Mouse (Mus musculus): ENCODE results near the gene Gpr132.

The Gpr132 gene

GRCm38 (mm10) chr12:112877073-112877576 is 9.1 kb upstream of the Gpr132 start:
- no peak for DNase-seq (ENCODE audit: low read depth, low spot score)

DNA sequence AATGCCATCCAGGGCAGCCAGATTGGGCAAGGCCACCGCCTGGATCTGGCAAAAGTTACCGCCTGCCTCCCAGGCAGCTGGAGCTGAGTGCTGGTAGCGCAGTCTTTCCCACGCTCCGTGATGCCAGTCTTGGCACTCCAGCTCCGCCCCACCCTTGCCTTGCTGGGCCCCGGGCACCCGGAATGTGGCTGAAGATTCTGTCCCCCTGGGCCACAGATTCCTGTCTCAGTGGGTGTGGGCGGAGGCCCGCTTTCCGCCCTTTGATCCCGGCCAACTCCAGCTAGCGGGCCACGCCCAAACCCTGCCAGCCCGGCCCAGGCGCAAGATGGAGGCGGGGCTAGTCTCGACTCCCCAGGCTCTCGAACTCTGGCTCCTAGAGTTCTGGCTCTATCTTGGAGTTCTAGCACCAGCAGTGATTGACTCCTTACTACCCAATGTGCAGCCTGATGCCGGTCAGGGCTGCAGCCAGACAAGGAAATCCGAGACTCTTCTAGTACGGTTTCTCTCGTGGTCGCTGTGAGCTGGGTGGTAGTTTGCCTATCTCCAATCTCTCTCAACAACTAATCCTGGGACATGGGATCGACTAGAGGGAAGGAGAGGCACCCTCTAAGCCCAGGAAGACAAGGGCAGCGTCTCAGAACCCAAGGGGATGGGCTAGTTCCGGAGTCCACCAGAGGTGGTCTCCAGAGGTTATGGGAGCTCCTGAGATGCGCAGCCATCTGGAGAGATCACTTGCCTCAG is 8.5 kb upstream of the Gpr132 start:
- peak; percentile 21 for DNase-seq (ENCODE audit: low read depth, low spot score)

DNA sequence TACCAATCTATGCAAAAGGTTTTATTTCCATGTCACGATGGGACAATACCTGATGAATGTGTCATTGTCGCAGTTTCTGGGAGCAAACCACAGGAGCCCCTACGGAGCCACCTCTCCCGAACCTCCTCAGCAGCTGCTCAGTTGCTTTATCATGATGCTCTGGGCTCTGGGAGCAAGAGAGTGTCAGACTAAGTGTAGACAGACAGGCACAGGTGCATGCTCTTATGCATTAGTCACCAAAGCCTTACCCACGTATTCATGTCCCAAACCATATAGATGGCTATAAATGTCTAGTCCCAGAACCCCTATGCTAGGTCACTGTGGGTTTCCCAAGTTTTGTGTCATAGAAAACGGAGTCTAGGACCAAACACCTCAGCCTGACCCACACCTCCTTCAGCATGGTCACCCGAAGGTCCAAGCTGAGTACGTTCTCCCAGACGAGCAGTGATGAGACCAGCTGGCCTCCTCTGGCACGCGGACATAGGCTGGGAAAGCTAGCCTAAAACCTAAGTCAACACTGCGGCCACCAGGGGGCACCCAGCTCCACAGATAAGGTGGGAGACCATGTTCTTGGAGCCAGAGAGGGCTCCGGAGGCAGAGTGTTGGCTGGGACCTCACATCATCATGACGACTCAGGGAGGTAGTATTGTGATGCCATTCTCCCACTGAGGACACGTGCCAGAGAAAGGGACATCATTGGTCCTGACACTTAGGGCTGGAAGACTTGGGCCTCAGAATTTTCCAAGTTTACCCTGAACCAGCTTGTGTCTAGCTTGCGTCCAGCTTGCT is 7.4 kb upstream of the Gpr132 start:
- DNase-seq (ENCODE audit: low read depth, low spot score): peak; percentile 25

DNA sequence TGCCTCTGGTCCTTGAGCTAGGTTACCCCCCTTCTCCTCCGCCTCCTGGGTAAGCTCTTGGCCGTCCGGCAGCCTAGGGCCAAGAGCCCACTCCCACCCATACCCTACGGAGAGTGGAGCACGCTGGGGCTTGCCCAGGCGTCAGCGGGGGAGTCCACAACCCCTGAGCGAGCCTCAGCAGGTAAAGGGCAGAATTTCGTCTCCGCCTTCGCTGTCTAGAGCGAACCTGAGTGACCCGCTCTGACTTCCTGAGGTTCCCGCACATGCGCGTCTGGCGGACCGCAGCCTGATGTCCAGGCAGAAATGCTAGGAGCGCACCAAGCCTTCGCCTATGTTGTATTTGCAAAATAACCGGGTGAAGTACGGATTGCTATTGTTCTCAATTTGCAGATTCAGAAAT is 6.2 kb upstream of the Gpr132 start:
- DNase-seq (ENCODE audit: low read depth, low spot score): no peak

DNA sequence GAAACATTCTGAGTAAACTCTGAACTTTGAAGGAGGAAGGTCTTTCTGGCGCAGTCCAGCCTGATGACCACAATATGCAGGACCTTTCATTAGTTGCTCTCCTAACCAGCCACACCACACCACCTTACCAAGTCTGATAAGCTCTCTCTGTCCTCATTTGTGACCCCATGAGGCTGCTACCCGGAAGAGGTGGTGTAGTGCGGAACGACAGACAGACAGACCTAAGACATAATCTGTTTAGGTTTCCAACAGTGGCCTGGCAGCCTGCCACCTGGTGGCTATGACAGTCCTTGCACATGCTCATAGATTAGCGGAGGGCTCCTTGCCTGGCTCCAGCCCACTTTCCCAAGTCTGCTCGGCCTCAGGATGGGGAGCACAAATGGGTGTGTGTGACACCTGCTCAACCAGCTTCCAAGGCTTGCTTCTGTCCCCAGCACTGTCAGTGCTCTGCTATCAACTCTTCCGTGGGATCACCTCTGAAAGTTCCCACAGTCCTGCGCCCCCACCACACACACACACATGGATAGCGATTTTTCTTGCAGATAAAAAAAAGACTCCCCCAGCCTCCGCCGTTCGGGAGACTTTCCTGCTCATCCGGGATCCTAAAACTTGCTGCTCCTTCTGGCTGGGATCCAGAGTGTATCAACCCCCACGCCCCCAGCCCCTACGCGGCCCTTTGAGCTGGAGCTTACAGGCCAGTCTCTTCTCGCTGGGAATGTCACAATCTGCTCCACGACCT is 5.6 kb upstream of the Gpr132 start:
- no peak for DNase-seq (ENCODE audit: low read depth, low spot score)

- DNase-seq (ENCODE audit: low read depth, low spot score): no peak
Measured at GRCm38 (mm10) chr12:112872991-112873390, 5.0 kb upstream of the Gpr132 start.

- DNase-seq (ENCODE audit: low read depth, low spot score): no peak
Measured at GRCm38 (mm10) chr12:112871272-112871671, 3.2 kb upstream of the Gpr132 start.

DNA sequence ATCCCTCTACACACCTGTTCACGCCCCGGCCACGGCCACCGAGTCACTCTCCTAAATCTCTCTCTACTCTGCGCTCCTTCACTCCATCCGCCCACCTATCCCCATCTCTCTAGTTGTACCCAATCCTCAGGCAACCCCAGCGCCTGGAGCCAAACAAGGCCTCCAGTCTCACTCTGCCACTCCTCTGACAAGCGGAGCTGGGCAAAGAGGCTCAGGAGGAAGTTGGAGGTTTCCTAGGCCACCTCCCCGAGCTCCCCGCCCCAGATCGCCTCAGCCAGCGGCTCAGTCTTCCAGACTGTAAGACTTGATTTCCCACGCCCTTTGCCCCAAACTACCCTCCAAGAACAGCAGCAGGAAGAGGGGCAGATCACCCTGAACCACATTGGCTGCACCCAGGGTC is 2.7 kb upstream of the Gpr132 start:
- DNase-seq (ENCODE audit: low read depth, low spot score): no peak

GRCm38 (mm10) chr12:112869783-112870204 is 1.8 kb upstream of the Gpr132 start:
- DNase-seq (ENCODE audit: low read depth, low spot score): no peak

DNA sequence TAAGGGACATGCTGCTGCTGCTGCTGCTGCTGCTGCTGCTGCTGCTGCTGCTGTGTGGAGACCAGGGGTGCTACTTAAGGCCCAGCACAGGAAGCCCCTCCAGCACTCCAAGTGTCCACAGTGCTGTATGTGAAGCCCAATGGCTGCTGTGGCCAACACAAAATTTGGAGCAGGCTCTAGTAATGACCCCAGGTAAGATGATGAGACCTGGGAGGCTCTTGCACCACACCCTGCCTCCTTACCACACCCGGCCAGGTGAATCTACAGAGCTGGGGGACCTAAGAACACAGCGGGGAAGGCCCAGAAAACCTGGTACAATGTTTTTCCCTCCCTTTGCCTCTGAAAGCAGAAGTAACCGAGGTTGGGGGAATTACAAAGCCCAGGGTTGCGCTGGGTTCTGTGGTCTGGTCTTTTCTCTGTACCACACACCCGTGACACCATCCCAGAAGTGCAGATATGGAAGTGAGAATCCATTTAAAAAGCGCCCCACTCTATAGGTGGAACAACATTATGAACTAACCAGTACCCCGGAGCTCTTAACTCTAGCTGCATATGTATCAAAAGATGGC is 838 bp downstream of the Gpr132 start:
- DNase-seq (ENCODE audit: low read depth, low spot score): no peak

- DNase-seq (ENCODE audit: low read depth, low spot score): no peak
Measured at GRCm38 (mm10) chr12:112866467-112867080, 1.5 kb downstream of the Gpr132 start.

DNA sequence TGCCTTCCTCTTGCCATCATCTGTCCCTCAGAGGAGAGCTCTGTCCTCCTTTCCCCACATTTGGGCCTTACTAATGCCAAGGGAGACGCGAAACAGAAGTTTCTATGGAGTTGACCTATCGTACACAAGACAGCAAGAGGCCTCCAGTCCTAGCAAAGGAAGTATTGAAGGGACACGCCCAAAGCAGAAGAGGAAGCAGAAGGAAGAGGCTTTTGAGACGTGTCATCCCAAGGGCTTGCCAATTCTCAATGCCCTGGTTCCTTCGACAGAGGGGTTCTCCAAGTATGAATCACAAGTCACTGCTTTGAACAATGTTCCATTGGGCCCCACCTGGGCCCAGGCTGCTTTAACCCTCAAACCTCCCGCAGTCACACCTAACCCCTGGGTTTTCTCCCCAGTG is 3.2 kb downstream of the Gpr132 start:
- DNase-seq (ENCODE audit: low read depth, low spot score): no peak

DNA sequence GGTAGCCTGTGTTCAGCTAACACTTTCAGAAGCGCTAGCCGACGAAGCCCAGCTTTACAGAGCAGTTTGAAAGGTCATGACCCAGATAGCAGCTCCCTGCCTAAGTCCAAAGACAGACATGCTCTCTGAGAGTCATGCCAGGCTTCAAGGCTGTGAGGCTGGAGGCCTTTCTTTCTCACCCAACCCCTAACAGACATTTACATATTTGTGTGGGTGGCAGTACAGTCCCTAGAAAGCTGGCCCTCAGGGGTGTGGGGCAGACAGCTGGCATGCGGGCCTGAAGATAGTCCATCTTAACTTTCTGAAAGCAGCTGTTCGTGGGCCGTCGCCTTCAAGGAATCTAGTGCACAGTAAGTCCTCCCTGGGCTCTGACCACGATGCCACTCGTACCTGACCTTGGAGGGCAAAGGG is 6.1 kb downstream of the Gpr132 start:
- no peak for DNase-seq (ENCODE audit: low read depth, low spot score)

DNA sequence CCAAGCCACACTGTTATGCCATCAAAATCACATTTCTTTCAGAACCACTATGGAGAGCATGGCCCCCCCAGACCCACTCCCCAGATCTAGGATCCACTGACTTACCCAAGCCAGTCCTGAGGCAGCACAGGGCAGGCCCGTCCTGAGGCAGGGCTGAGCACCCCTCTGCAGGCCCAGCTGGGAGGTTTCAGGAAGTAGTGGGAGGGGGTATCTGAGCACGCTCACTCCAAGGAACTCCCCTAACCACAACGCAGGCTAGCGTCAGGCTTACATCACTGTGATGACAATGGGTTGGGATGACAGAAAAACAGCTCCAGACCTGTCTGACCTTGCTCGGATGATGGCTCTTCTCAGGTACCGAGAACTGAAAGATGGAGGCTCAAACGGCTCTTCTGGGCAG is 7.3 kb downstream of the Gpr132 start:
- DNase-seq (ENCODE audit: low read depth, low spot score): no peak

DNA sequence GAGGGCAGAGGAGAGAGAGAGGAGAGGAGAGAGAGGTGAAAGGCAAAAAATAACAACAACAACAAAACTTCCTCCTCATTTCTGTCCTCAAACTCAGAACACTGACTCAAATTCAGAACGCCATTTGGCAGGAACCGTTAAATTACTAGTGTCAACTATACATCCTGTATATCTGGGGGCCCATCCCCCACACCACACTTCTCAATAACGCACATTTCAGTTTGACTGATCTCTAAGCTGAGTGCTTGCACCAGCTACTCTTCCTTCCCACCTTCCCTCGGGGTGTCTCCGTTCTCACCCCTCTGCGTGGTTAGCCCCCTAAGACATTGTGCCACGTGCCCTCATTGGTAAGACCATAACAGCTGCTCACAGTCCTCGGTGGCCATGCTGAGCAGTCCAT is 8.1 kb downstream of the Gpr132 start:
- no peak for DNase-seq (ENCODE audit: low read depth, low spot score)

DNA sequence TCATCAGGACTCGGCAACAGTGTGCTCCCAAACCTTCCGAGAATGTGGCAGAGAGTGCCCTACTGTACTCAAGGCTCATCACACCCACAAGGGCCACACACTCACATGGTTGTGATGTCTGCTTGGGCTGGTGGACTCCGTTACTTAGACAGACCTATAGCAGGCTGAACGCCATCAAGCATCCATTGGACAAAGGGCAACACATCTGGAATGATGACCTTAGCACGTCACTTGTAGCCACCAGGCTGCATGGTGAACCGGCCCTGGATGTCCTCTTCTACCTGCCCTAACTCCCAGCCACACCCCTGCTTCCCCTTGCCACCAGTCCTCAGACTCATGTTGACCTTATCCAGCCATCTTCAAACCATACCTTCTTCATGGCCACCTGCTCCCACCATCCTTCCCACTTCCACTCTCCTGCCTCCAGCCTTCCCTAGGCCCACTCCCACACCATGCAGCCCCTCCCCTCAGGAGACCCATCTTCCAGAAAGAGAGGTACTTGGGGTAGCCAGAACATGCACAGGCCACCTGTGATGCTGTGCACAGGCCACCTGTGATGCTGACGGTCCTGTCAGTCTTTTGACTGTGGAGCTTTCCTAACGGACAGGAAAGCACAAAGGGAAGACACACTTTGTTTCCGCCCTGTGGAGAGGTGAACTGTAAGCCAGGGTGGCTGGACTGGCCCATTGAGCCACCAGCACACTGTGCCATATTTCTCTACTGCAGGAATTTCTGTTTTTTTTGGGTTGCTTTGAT is 9.3 kb downstream of the Gpr132 start:
- no peak for DNase-seq (ENCODE audit: low read depth, low spot score)

GRCm38 (mm10) chr12:112857021-112857925 is 10.8 kb downstream of the Gpr132 start:
- DNase-seq (ENCODE audit: low read depth, low spot score): no peak

DNA sequence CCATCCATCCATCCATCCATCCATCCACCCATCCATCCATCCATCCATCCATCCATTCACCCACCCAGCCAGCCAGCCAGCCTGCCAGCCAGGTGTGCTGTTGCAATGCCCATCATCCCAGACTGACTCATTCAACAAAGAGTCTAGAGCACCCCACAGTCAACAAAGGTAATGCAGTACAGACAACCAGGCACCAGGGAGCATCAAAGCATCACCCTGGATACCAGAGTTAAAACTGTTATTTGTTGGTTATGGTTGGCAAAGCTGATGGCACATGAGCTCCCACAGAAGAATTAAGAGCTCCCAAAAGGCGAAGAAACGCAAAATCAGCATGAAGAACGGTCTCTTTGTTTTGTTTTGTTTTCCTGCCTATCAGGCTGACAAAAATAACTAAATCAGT is 11.7 kb downstream of the Gpr132 start:
- no peak for DNase-seq (ENCODE audit: low read depth, low spot score)

- no peak for DNase-seq (ENCODE audit: low read depth, low spot score)
Measured at GRCm38 (mm10) chr12:112854610-112855333, 13.3 kb downstream of the Gpr132 start.

Data from c-Kit-negative CD71-positive TER-119-positive erythroid progenitor cells, embryonic 14.5 days (primary cell).